Mouse (Mus musculus) hematopoietic stem cell, adult 5-6 weeks (primary cell): ENCODE measurements around the gene Ankar. TPM values are rescaled to one million over a fixed set of nuclear protein-coding genes. Genes with fewer than 3 reads are reported as not detected.

Source experiments
- ATAC-seq, 2 experiments: fragments of 125-278 bp in 1 of 2; replicated peaks in 1 of 2; 2 replicates each; pipeline ENCODE4 v1.8.0; 2016 to 2017; ENCODE audit warnings: inconsistent platforms in 2 of 2, mild to moderate bottlenecking in 2 of 2, moderate number of reproducible peaks in 2 of 2, low read depth in 1 of 2, moderate TSS enrichment in 1 of 2; ENCODE audit not compliant: low FRiP score in 2 of 2, poor library complexity in 2 of 2, severe bottlenecking in 2 of 2, insufficient read depth in 1 of 2, low TSS enrichment in 1 of 2
- total RNA-seq: library from RNA; stranded (forward); fragments of 172-1452, 232-1000 nt; gene quantifications from 2 replicates; pipeline ENCODE4 v1.2.3, GENCODE M21; 2017

Ankar gene
- total RNA-seq, 1 experiment from 2014 or later = not detected

GRCm38 (mm10) chr1:72602186-72602585 lies 98.2 kb downstream of the Ankar start:
- ATAC-seq = no peak

GRCm38 (mm10) chr1:72601233-72601632 lies 99.1 kb downstream of the Ankar start:
- no peak for ATAC-seq

- ATAC-seq = no peak
These were observed 99.6 kb downstream of the Ankar start for GRCm38 (mm10) chr1:72600778-72601177.

GRCm38 (mm10) chr1:72599146-72600101 lies 101.0 kb downstream of the Ankar start:
- no peak for ATAC-seq

GRCm38 (mm10) chr1:72596231-72596630 lies 104.1 kb downstream of the Ankar start:
- ATAC-seq = no peak

GRCm38 (mm10) chr1:72595686-72596085 lies 104.7 kb downstream of the Ankar start:
- ATAC-seq = no peak

GRCm38 (mm10) chr1:72593340-72593951 lies 106.9 kb downstream of the Ankar start:
- no peak for ATAC-seq

Other genes with a start within 250 kb of the Ankar start
- 0.13 TPM in 1 of 2 replicates, not detected in the other for gene March4, start 163.6 kb downstream of the Ankar start, total RNA-seq
- gene Smarcal1, start 117.3 kb downstream of the Ankar start, total RNA-seq = 31.7 and 35.7 TPM in 2 replicates
- gene Rpl37a, start 10.7 kb upstream of the Ankar start, total RNA-seq = 343 and 818 TPM in 2 replicates
- gene Igfbp2, start 123.9 kb upstream of the Ankar start, total RNA-seq = not detected in 2 replicates
- 0.30 and 0.69 TPM in 2 replicates for gene Igfbp5, start 174.3 kb upstream of the Ankar start, total RNA-seq